Mouse (Mus musculus) large intestine, adult 2 months (tissue): ENCODE results near the gene Hsp90ab1. TPM values are rescaled to one million over a fixed set of nuclear protein-coding genes. Genes with fewer than 3 reads are reported as not detected.

ENCODE experiments used
- DNase-seq: peaks from one replicate; pipeline ENCODE4 v3.0.0-alpha.2; 2012; ENCODE audit warnings: low read depth, low spot score
- WGBS: fragments of 180-500 bp; shearing (Covaris S2); methylation state at CpG from one replicate; pipeline ENCODE4 v1.1.7; 2018; 5-methylcytosine and 5-hydroxymethylcytosine counted together
- polyA plus RNA-seq: library from polyadenylated mRNA; depleted of rRNA; stranded (reverse); fragments of >200 nt; gene quantifications from 2 replicates; pipeline ENCODE4 v1.2.3, GENCODE M21; 2012; rRNA removed

The Hsp90ab1 gene
- polyA plus RNA-seq = 365 and 417 TPM in 2 replicates

- under 1% methylated on average over 41 of the region's 41 CpGs for WGBS
- DNase-seq = no peak
Observed at GRCm38 (mm10) chr17:45573087-45573779, at the start of gene Hsp90ab1. Gene Hsp90ab1, minus strand, starts transcription at chr17:45573271.

DNA sequence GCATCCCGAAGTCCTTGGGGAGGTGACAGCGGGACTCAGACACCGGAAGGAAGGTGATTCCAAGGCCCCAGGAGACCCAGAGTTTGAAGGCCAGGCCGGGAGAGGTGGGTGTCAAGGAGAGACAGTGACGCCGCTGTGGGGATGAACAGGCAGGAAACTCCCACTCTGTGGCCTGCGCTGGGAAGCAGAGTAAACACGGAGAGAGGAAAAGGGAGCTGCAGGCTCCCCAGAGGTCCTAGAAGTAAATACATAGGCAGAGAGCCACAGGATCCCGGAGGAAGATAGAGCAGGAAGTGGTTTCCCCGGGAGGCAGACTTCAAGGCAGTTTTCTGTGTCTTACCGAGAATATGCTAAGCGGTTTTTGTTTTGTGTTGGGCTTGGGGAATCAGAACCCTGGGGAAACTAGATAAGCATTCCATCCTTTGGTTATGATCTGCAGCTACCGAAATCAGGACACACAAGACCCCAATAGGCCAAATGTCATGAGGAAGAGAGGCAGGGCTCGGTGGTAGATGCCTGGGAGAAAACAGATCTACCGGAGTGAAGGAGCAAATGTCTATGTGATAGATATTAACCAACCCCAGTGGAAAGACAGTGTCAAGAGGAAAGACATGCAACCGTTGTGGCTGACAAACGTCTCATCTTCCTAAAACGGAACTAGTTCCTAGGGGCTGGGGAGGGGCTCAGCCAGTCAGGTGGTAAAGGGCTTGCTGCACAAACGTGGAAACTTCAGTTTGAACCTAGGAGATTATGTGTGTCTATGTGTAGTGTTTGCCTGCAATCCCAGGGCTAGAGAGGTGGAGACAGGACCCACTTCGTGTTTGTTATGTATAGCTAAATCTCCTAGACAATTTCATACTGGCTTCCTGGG is 46.5 kb upstream of the Hsp90ab1 start:
- WGBS = 39% methylated on average over 20 of the region's 20 CpGs
- DNase-seq = no peak

DNA sequence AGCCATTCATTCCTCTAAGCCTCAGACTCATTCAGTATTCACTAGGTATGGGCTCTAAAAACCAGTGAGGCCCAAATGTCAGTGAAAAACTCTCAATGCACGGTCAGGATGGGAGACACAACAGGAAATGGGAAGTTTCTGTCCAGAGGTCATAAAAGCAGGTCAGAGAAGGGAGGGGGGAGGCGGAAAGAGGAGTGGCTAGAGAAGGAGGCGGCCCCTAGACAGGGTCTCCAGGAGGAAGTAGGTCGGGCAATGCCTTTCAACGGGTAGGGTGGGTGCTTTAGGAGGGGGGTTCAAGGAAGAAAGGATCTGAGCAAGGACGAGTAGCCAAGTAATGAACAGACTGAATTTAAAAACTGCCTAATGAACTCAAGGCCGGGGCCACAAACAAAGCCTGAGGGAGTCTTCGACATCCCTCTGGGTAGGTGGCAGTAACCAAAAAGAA is 45.9 kb upstream of the Hsp90ab1 start:
- DNase-seq = no peak
- WGBS = 29% methylated on average over 8 of the region's 8 CpGs

DNA sequence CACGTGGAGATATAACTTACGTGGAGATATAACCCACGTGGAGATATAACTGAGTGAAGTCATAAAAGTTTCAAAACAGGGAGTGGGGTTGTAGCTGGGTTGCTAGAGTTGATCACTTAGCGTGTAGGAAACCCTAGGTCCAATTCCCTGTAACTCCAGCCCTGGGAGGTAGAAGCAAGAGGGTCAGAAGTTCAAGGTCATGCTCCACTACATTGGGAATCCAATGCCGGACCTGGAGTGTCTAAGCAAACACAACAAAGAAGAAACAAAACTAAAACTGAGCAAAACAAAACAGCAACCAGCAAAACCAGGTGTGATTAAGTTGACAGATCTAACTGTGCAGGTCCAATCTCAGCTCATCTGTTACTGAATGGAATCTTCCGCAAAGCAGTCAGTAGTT is 44.6 kb upstream of the Hsp90ab1 start:
- WGBS = 87% methylated on average over 6 of the region's 6 CpGs
- no peak for DNase-seq

DNA sequence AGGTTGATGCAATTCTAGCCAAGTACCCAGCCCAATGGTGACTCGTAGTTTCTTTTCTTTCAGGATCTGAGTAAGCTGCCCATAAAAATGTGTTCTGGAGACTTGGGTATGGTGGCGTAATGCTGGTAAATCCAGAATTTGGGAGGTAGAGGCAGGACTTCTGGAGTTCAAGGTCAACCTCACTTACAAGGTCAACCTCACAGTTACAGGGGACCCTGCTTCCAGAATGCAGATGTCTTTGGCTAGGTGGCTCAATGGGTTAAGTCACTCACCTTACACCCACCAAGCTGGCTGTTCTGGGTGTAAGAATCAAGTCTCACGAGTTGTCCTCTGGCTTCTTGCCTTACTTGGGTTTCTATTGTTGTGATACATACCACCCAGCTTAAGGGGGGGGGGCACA is 43.6 kb upstream of the Hsp90ab1 start:
- 63% methylated on average over 3 of the region's 3 CpGs for whole genome bisulfite sequencing
- DNase-seq = no peak

DNA sequence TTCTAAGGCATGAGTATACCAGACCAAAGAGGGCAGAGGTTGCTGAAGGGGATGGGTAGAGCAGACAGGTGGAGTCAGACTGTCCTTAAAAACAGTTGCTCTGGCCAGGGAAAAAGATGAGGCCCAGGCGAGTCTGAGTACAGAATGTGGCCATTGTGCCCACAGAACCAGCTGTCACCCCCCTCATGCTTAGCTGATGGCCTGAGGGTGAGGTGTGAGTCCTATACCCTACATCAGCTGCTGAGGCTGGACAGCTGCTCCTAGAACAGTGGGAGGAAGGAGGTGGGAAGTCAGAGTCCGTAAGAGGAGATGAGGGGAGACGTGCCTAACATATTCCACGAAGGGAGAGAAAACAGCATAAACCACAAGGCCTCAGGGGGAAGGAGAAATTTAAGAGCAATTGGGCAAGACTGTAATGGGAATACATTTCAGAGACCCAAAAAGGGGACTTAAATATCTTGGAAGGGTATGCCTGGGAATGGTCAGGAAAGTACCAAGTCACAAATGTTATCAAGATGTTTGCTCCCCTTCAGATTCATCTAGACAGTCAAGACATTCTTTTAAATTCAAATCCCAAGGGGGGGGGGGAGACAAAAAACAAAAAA is 43.1 kb upstream of the Hsp90ab1 start:
- DNase-seq = no peak
- 81% methylated on average over 4 of the region's 4 CpGs for WGBS

GRCm38 (mm10) chr17:45612921-45613320 is 39.9 kb upstream of the Hsp90ab1 start:
- no peak for DNase-seq
- 70% methylated on average over 7 of the region's 7 CpGs for WGBS

DNA sequence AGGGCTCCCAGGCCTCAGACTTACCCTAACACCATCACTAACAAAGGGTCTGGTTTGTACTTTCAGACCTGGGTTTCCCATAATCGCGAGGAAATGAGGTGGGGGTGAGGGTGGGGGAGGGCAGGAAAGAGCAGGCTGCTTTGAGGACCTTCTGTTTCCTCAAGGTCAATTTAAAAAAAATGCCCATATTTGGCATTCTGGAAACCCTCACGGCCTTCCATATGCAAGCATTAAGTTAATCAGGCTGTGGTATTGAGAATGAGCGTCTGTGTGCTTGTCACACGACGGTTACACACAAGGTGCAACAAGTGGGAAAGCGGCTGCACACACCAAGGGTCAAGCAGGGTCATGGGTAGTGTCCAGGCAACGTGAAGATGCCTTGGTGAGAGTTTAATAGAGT is 38.9 kb upstream of the Hsp90ab1 start:
- DNase-seq = no peak
- WGBS = 81% methylated on average over 8 of the region's 8 CpGs

GRCm38 (mm10) chr17:45610144-45610866 is 37.2 kb upstream of the Hsp90ab1 start:
- DNase-seq = no peak
- WGBS = 31% methylated on average over 5 of the region's 5 CpGs

- DNase-seq = no peak
- 77% methylated on average over 4 of the region's 4 CpGs for WGBS
Observed at GRCm38 (mm10) chr17:45608396-45608795, 35.3 kb upstream of the Hsp90ab1 start.

DNA sequence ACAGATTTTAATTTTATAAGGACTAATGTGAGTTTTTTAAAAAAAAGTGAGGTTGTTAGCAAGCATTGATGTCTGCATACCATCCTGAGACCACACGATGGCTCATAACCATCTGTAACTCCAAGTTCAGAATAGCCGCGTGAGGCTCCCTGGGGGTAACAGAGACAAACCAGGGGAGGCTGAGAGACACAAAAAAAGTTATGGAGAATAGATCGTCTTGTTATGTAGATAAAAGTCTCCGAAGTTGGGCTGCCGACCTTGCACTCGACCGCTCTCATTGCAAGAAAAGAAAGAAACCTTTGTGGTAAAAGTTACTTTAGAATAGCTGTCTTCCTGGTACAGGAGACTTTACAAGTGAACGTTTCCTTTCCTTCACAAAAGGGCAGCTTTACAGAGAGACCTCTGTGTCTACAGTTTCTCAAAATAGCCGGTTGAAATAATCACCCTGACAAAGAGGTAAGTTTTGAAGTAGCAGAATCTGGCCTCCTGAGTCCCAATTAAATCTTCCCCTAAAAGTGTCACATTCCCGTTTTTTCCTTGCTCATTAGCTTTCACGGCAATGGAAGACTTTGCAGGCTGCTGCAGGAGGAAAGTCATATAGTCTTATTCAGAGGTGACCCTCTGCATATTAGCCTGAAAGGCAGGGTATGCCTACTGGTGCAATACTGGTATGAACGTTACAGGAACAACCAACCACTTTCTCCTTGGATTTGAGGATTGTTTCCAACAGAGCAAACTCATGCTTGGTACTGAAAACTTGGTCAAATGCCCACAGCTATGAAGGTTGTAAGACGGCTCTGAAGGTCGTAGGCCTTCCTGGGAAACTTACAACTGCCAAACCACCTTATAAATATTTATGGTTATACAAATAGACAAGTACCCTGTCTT is 34.2 kb upstream of the Hsp90ab1 start:
- 62% methylated on average over 15 of the region's 15 CpGs for WGBS
- no peak for DNase-seq

DNA sequence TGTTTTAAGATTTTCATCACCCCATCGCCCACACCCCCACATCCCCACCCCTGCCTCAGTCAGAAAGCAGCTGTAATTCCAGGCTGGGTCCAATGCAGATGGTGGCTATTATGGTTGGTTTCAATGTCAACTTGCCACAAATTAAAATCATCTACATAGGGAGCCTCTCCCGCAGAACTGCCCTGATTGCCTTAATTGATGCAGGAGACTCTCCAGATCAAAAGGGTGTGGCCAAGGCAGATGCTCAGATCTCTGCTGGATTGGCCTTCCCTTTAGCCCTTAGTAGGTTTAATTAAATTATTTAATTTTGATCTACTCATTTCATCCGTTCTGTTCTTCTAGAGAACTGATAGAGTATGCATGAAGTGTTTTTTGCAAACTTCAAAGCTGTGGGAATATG is 29.9 kb upstream of the Hsp90ab1 start:
- DNase-seq = no peak
- WGBS = 85% methylated on average over 3 of the region's 3 CpGs

GRCm38 (mm10) chr17:45601877-45602304 is 28.8 kb upstream of the Hsp90ab1 start, which contains the start of gene Mymx:
Gene Mymx, minus strand, starts transcription at chr17:45602102.
- WGBS = 36% methylated on average over 6 of the region's 6 CpGs
- no peak for DNase-seq

DNA sequence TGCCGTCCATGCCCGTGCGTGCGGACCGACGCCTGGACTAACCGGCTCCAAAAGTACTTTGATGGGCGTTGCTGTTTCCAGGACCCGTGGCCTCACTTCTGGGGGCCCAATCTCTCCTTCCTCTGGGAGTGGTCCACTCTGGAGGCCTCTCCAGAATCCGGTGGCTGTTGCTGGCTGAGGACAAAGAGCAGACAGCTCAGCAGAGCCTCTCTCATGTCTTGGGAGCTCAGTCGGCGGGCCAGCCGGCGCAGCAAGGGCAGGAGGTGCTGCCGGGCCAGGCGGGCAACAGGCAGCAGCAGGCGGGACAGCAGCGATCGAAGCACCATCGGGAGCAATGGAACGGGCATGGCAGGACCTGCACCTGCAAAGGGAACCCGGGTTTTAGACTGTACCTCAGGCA is 28.3 kb upstream of the Hsp90ab1 start:
- whole genome bisulfite sequencing = 61% methylated on average over 22 of the region's 22 CpGs
- no peak for DNase-seq

DNA sequence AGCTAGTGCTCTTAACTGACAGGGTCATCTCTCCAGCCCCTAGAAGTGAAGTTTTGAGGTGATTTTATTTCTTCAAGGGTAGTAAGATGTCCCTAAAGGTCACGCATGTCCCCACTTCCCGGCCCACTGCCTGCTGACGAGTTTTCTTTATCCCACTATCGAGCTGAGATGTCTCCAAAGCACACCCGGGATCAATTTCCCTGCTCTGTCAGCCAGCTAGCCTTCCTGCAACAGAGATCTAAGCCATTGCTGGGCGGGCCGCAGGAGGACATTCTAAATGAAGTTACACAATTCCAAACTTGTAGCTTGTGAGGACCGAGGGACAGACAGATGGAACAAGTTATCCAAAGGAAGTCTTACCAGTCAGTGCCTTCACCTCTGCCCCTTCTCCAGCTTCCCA is 27.2 kb upstream of the Hsp90ab1 start:
- 85% methylated on average over 8 of the region's 8 CpGs for WGBS
- no peak for DNase-seq

DNA sequence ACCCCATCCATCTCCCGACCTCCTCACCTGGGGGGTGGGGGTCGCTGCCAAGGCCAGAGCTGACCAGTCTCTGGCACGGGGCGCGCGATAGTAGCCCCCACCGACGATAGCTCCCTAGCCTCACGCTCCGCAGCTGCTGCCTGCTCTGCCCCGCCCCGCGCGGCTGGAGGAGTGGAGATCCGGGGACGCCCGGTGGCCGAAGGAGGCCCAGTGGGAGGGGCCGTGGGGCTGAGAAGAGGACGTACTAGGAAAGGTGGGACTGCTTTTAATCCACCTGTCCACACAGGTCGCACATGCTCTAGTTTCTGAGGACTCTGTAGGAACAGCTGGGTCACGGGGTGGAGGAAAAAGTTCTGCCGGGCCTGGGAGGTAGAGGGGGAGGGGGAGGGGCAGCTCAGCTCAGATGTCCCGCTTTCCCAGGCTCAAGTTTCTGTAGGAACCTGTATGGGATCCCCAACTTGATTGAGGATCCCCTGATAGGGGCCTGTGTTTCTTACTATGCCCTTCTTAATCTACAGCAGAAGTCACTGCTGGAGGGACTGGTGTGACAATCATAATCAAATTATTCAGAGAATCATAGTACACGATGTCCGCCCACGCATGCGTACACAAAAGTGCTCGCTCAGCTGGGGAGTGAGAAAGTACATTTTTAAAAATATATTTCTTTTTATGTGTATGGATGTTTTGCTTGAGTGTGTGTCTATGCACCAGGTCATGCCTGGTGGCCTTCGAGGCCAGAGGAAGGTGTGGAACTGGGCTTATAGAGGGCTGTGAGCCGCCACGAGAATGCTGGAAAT is 26.6 kb upstream of the Hsp90ab1 start, which contains the start of gene Slc29a1:
Gene Slc29a1 (minus strand): TSS at position 161 of the 797 bp plus-strand sequence.
- WGBS = 19% methylated on average over 32 of the region's 32 CpGs
- no peak for DNase-seq

DNA sequence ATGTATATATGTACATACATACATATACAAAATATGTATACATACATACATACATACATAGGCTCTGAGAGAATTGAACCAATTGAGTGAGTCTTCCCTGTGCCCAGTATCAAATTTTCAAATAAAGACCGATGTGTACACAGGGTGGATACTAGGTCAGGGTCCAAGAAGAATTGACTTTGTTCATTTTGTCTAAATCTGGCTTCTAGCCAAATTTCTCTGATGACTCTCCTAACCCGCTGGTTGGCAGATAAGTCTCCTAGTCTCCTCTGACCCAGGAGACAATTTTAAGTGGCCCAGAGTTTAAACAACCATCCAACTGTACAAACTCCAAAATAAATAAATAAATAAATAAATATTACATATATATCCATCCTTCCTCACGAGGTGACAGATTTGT is 25.8 kb upstream of the Hsp90ab1 start:
- no peak for DNase-seq
- WGBS = 15% methylated on average over 3 of the region's 3 CpGs

DNA sequence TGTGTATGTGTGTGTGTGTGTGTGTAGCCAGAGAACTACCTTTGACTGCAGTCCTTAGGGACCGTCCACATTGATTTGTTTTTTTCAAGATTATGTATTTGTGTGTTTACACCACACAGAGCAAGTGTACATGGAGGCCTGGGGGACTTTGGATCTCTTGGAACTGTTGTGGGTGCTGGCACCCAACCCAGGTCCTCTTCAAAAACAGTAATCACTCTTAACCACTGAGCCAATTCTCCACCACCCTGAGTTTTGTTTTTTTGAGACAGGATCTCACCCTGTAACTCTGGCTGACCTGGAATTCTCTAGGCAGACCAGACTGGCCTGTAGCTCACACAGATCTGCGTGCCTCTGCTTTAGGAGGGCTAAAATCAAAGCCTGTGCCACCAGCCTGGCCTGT is 25.3 kb upstream of the Hsp90ab1 start:
- no peak for DNase-seq
- 51% methylated on average over 2 of the region's 2 CpGs for WGBS
